Mouse (Mus musculus) limb, embryonic 12.5 days (tissue): ENCODE data around the gene Olfr91. TPM values are rescaled to one million over a fixed set of nuclear protein-coding genes. Genes with fewer than 3 reads are reported as not detected.

Experiments
- ATAC-seq: fragments of 200-750 bp; cut with Nextera tagmentation; 2 replicates; pipeline ENCODE4 v1.8.0; 2017; ENCODE audit warnings: low read depth, moderate TSS enrichment; ENCODE audit not compliant: insufficient number of reproducible peaks, insufficient read depth, low FRiP score, low TSS enrichment
- H3K27ac ChIP-seq: fragments of 300-500 bp; sonication (generic); 2 replicates; pipeline ENCODE4 v1.5.1; 2016; ENCODE audit warnings: mild to moderate bottlenecking, moderate library complexity
- H3K27me3 ChIP-seq: fragments of 300-500 bp; sonication (generic); 2 replicates; pipeline ENCODE4 v1.6.1; 2016; ENCODE audit warnings: mild to moderate bottlenecking, moderate library complexity
- H3K36me3 ChIP-seq: fragments of 300-500 bp; sonication (generic); 2 replicates; pipeline ENCODE4 v1.6.1; 2016; ENCODE audit warnings: mild to moderate bottlenecking, moderate library complexity
- H3K4me1 ChIP-seq: fragments of 300-500 bp; sonication (generic); replicated peaks from 2 replicates; pipeline ENCODE4 v1.6.1; 2016
- H3K4me2 ChIP-seq: fragments of 300-500 bp; sonication (generic); 2 replicates; pipeline ENCODE4 v1.6.1; 2016; ENCODE audit warnings: mild to moderate bottlenecking, moderate library complexity
- H3K4me3 ChIP-seq: fragments of 300-500 bp; sonication (generic); replicated peaks from 2 replicates; pipeline ENCODE4 v1.5.1; 2016; ENCODE audit warnings: mild to moderate bottlenecking
- H3K9ac ChIP-seq: fragments of 300-500 bp; sonication (generic); replicated peaks from 2 replicates; pipeline ENCODE4 v1.6.1; 2016; ENCODE audit warnings: mild to moderate bottlenecking, moderate library complexity
- H3K9me3 ChIP-seq: fragments of 300-500 bp; sonication (generic); 2 replicates; pipeline ENCODE4 v1.6.1; 2016; ENCODE audit warnings: mild to moderate bottlenecking, moderate library complexity
- WGBS: fragments of 180-500 bp; shearing (Covaris S2); methylation state at CpG from one replicate; pipeline ENCODE4 v1.1.7; 2016; 5-methylcytosine and 5-hydroxymethylcytosine counted together
- polyA plus RNA-seq: library from polyadenylated mRNA; unstranded; fragments of >200 nt; fragmentation: Nextera tagmentation; extraction: Ambion mirVana; gene quantifications from 2 replicates; pipeline ENCODE4 v1.2.1, GENCODE M21; 2016

The Olfr91 gene
- polyA plus RNA-seq, 1 experiment from 2014 or later, result not detected

- Histone ChIP-seq H3K36me3 (peaks cover 96% of the 10 kb centered on the region), H3K27me3 (no peaks in the 10 kb centered on the region), H3K4me3 (no peak overlapping the region), H3K9me3 (no peaks in the 10 kb centered on the region), H3K9ac (no peak overlapping the region), H3K4me1 (no peaks in the 10 kb centered on the region), H3K4me2 (no peak overlapping the region), H3K27ac (no peak overlapping the region)
- no peak for ATAC-seq
- 94% methylated on average over 3 of the region's 3 CpGs for WGBS
These were observed 36.6 kb downstream of the Olfr91 start for GRCm38 (mm10) chr17:37061435-37061834.

GRCm38 (mm10) chr17:37056957-37057356 lies 41.1 kb downstream of the Olfr91 start:
- Histone ChIP-seq H3K27me3 (no peaks in the 10 kb centered on the region), H3K4me2 (no peak overlapping the region), H3K9me3 (no peaks in the 10 kb centered on the region), H3K4me3 (no peak overlapping the region), H3K9ac (no peak overlapping the region), H3K27ac (no peak overlapping the region), H3K36me3 (peaks cover 85% of the 10 kb centered on the region), H3K4me1 (no peaks in the 10 kb centered on the region)
- no peak for ATAC-seq
- WGBS, result 90% methylated on average over 6 of the region's 6 CpGs

- Histone ChIP-seq H3K4me3 (peak overlapping the region; percentile 69; the same call in 1 of the 2 replicates), H3K4me2 (peak overlapping the region; percentile 91), H3K9me3 (no peaks in the 10 kb centered on the region)
These were observed 46.3 kb downstream of the Olfr91 start for GRCm38 (mm10) chr17:37051745-37052144.

GRCm38 (mm10) chr17:37050876-37051275 lies 47.2 kb downstream of the Olfr91 start:
- no peak; the same call in 1 of the 2 replicates for ATAC-seq
- 2% methylated on average over 27 of the region's 27 CpGs for WGBS
- no peaks in the 10 kb centered on the region for H3K9me3 ChIP-seq
- H3K4me2 ChIP-seq, result peak overlapping the region; percentile 91
- H3K4me3 ChIP-seq, result peak overlapping the region; percentile 69
- H3K9ac ChIP-seq, result peak overlapping the region; percentile 79
- peaks cover 28% of the 10 kb centered on the region for H3K36me3 ChIP-seq
- peaks cover 38% of the 10 kb centered on the region for H3K4me1 ChIP-seq
- H3K27me3 ChIP-seq, result peaks cover 12% of the 10 kb centered on the region
- no peak overlapping the region for H3K27ac ChIP-seq

More at GRCm38 (mm10) chr17:37051745-37052144, 46.3 kb downstream of the Olfr91 start:
- 60% methylated on average over 4 of the region's 4 CpGs for WGBS
- no peak overlapping the region for H3K27ac ChIP-seq
- H3K36me3 ChIP-seq, result peaks cover 37% of the 10 kb centered on the region
- no peak overlapping the region for H3K9ac ChIP-seq
- ATAC-seq, result no peak
- peaks cover 35% of the 10 kb centered on the region for H3K4me1 ChIP-seq
- peaks cover 12% of the 10 kb centered on the region for H3K27me3 ChIP-seq

GRCm38 (mm10) chr17:37050399-37050798 lies 47.7 kb downstream of the Olfr91 start:
- peaks cover 38% of the 10 kb centered on the region for H3K4me1 ChIP-seq
- H3K36me3 ChIP-seq, result peaks cover 23% of the 10 kb centered on the region
- H3K4me3 ChIP-seq, result peak overlapping the region; percentile 69
- peak overlapping the region; percentile 91 for H3K4me2 ChIP-seq
- 1% methylated on average over 21 of the region's 22 CpGs for WGBS
- ATAC-seq, result peak; percentile 26
- H3K9me3 ChIP-seq, result no peaks in the 10 kb centered on the region
- H3K27me3 ChIP-seq, result peaks cover 12% of the 10 kb centered on the region
- peak overlapping the region; percentile 79 for H3K9ac ChIP-seq
- H3K27ac ChIP-seq, result no peak overlapping the region

- WGBS, result 2% methylated on average over 39 of the region's 39 CpGs
- no peaks in the 10 kb centered on the region for H3K9me3 ChIP-seq
- peak overlapping the region; percentile 91 for H3K4me2 ChIP-seq
- no peak overlapping the region for H3K27ac ChIP-seq
- peak overlapping the region; percentile 69 for H3K4me3 ChIP-seq
- H3K9ac ChIP-seq, result peak overlapping the region; percentile 79; the same call in 1 of the 2 replicates
- peaks cover 43% of the 10 kb centered on the region for H3K4me1 ChIP-seq
- peaks cover 12% of the 10 kb centered on the region for H3K27me3 ChIP-seq
- peak; percentile 5; the same call in 1 of the 2 replicates for ATAC-seq
- H3K36me3 ChIP-seq, result peaks cover 16% of the 10 kb centered on the region
These were observed 48.3 kb downstream of the Olfr91 start for GRCm38 (mm10) chr17:37049570-37050310.

GRCm38 (mm10) chr17:37048383-37048782 lies 49.7 kb downstream of the Olfr91 start:
- Histone ChIP-seq H3K4me3 (no peak overlapping the region), H3K27me3 (peaks cover 12% of the 10 kb centered on the region), H3K9ac (no peak overlapping the region), H3K27ac (no peak overlapping the region), H3K4me1 (peaks cover 43% of the 10 kb centered on the region), H3K4me2 (no peak overlapping the region), H3K36me3 (peaks cover 3% of the 10 kb centered on the region; the same call in 1 of the 2 replicates), H3K9me3 (no peaks in the 10 kb centered on the region)
- ATAC-seq, result no peak
- WGBS, result 68% methylated on average over 7 of the region's 7 CpGs

GRCm38 (mm10) chr17:37047981-37048380 lies 50.1 kb downstream of the Olfr91 start:
- no peaks in the 10 kb centered on the region for H3K9me3 ChIP-seq
- no peak for ATAC-seq
- no peak overlapping the region for H3K9ac ChIP-seq
- H3K4me1 ChIP-seq, result peaks cover 43% of the 10 kb centered on the region
- H3K36me3 ChIP-seq, result no peaks in the 10 kb centered on the region
- H3K4me2 ChIP-seq, result no peak overlapping the region
- H3K27ac ChIP-seq, result no peak overlapping the region
- H3K27me3 ChIP-seq, result peaks cover 12% of the 10 kb centered on the region
- WGBS, result 32% methylated on average over 3 of the region's 3 CpGs
- H3K4me3 ChIP-seq, result no peak overlapping the region

- H3K9ac ChIP-seq, result peak overlapping the region; percentile 96; the same call in 1 of the 2 replicates
- WGBS, result 16% methylated on average over 19 of the region's 19 CpGs
- peaks cover 12% of the 10 kb centered on the region for H3K27me3 ChIP-seq
- ATAC-seq, result no peak
- no peak overlapping the region for H3K27ac ChIP-seq
- no peaks in the 10 kb centered on the region for H3K9me3 ChIP-seq
- peak overlapping the region; percentile 91 for H3K4me2 ChIP-seq
- peak overlapping the region; percentile 82 for H3K4me3 ChIP-seq
- peaks cover 43% of the 10 kb centered on the region for H3K4me1 ChIP-seq
- no peaks in the 10 kb centered on the region for H3K36me3 ChIP-seq
These were observed 50.6 kb downstream of the Olfr91 start for GRCm38 (mm10) chr17:37047332-37047976.

- peak overlapping the region; percentile 91 for H3K4me2 ChIP-seq
- H3K4me3 ChIP-seq, result peak overlapping the region; percentile 82
- H3K27me3 ChIP-seq, result peaks cover 12% of the 10 kb centered on the region
- under 1% methylated on average over 52 of the region's 58 CpGs for WGBS
- H3K27ac ChIP-seq, result peak overlapping the region; percentile 88
- H3K4me1 ChIP-seq, result peaks cover 43% of the 10 kb centered on the region
- peak overlapping the region; percentile 96 for H3K9ac ChIP-seq
- H3K9me3 ChIP-seq, result no peaks in the 10 kb centered on the region
- ATAC-seq, result peak; percentile 59
- no peaks in the 10 kb centered on the region for H3K36me3 ChIP-seq
These were observed 51.6 kb downstream of the Olfr91 start for GRCm38 (mm10) chr17:37046312-37047112.
